Mouse (Mus musculus) left cerebral cortex, postnatal 36 days (tissue): ENCODE results near the gene Ctf1. TPM values are rescaled to one million over a fixed set of nuclear protein-coding genes. Genes with fewer than 3 reads are reported as not detected.

ENCODE experiments used
- DNase-seq, 2 experiments: peaks; one replicate each; pipeline ENCODE4 v3.0.0; 2021 to 2022; ENCODE audit warnings: low spot score in 2 of 2, mixed read lengths in 1 of 2
- intact Hi-C: fragments of 180-260 bp; cut with DNase I; formaldehyde crosslinking; loops from one replicate; pipeline ENCODE4 v1.15.1; 2025
- microRNA-seq: library from miRNA; unstranded; fragments of <30 nt; microRNA quantifications from one replicate; pipeline ENCODE4 v1.2.0, GENCODE M21; 2022
- total RNA-seq, 2 experiments: library from RNA; stranded (reverse); gene quantifications; 2 replicates each; pipeline ENCODE4 v1.2.3; 2021

Ctf1 gene
- total RNA-seq, 2 experiments from 2014 or later = 2.4 to 2.5 TPM

- intact Hi-C loops = no loop called here
- no peak for DNase-seq
Measured at GRCm38 (mm10) chr7:127760478-127760877, 47.9 kb downstream of the Ctf1 start.

- intact Hi-C loops = no loop called here
Measured at GRCm38 (mm10) chr7:127761026-127761425, 48.5 kb downstream of the Ctf1 start.

GRCm38 (mm10) chr7:127763642-127764041 lies 51.1 kb downstream of the Ctf1 start:
- intact Hi-C loops = no loop called here
- DNase-seq = no peak

More at GRCm38 (mm10) chr7:127761026-127761425, 48.5 kb downstream of the Ctf1 start:
- DNase-seq = no peak

GRCm38 (mm10) chr7:127765756-127766155 lies 53.2 kb downstream of the Ctf1 start:
- intact Hi-C loops = no loop called here
- DNase-seq = no peak

- DNase-seq = no peak
- intact Hi-C loops = no loop called here
Measured at GRCm38 (mm10) chr7:127766851-127767609, 54.5 kb downstream of the Ctf1 start.

Small RNA genes lying within 50 kb of the gene (microRNA-seq; reads per million reads assigned to microRNA genes)
- gene Mir762 = not detected

Other genes with a start within 250 kb of the Ctf1 start
- 10 to 100 TPM; 48.7 to 61.4 TPM for gene Fbrs, start 233.5 kb upstream of the Ctf1 start, total RNA-seq
- gene Srcap, start 200.8 kb upstream of the Ctf1 start, total RNA-seq = 100 to 1,000 TPM in 1 of 2 experiments, 10 to 100 TPM in 1; 99.0 to 131 TPM
- 10 to 100 TPM in 1 of 2 experiments, 1 to 10 TPM in 1; 7.6 to 15.0 TPM for gene Gm42715, start 193.2 kb upstream of the Ctf1 start, total RNA-seq
- gene Tmem265, start 151.3 kb upstream of the Ctf1 start, total RNA-seq = 1 to 10 TPM in 1 of 2 experiments, not detected in 1; 3.4 TPM
- gene Phkg2, start 139.4 kb upstream of the Ctf1 start, total RNA-seq = 10 to 100 TPM; 69.2 to 81.4 TPM
- gene Ccdc189, start 124.1 kb upstream of the Ctf1 start, total RNA-seq = 1 to 10 TPM; 9.3 to 9.7 TPM
- 10 to 100 TPM; 63.1 to 81.0 TPM for gene Rnf40, start 124.0 kb upstream of the Ctf1 start, total RNA-seq
- gene Zfp629, start 96.9 kb upstream of the Ctf1 start, total RNA-seq = 10 to 100 TPM; 22.1 to 24.7 TPM
- gene Bcl7c, start 3.8 kb upstream of the Ctf1 start, total RNA-seq = 10 to 100 TPM; 37.9 to 47.9 TPM
- not detected for gene Ctf2, start 19.4 kb downstream of the Ctf1 start, total RNA-seq
- gene Fbxl19, start 31.8 kb downstream of the Ctf1 start, total RNA-seq = 10 to 100 TPM; 73.2 to 84.6 TPM
- 10 to 100 TPM; 18.9 to 25.4 TPM for gene Orai3, start 57.1 kb downstream of the Ctf1 start, total RNA-seq
- gene Setd1a, start 63.9 kb downstream of the Ctf1 start, total RNA-seq = 10 to 100 TPM; 40.0 to 53.4 TPM
- 1 to 10 TPM; 3.9 to 4.1 TPM for gene Gm49388, start 72.9 kb downstream of the Ctf1 start, total RNA-seq
- 1 to 10 TPM; 3.3 to 4.0 TPM for gene Hsd3b7, start 87.9 kb downstream of the Ctf1 start, total RNA-seq
- gene Stx4a, start 111.6 kb downstream of the Ctf1 start, total RNA-seq = 10 to 100 TPM; 74.6 to 76.0 TPM
- gene Stx1b, start 111.8 kb downstream of the Ctf1 start, total RNA-seq = 100 to 1,000 TPM; 431 to 441 TPM
- 10 to 100 TPM; 27.0 to 33.9 TPM for gene Zfp646, start 163.5 kb downstream of the Ctf1 start, total RNA-seq
- gene Zfp668, start 164.1 kb downstream of the Ctf1 start, total RNA-seq = 10 to 100 TPM; 20.0 to 26.4 TPM
- gene Prss53, start 178.2 kb downstream of the Ctf1 start, total RNA-seq = 1 to 10 TPM in 1 of 2 experiments, under 1 TPM in 1; 0.76 to 2.2 TPM
- not detected for gene Gm21974, start 182.7 kb downstream of the Ctf1 start, total RNA-seq
- 10 to 100 TPM; 22.2 to 24.5 TPM for gene Vkorc1, start 182.9 kb downstream of the Ctf1 start, total RNA-seq
- 10 to 100 TPM; 36.4 to 46.4 TPM for gene Bckdk, start 191.3 kb downstream of the Ctf1 start, total RNA-seq
- 10 to 100 TPM; 27.6 to 34.8 TPM for gene Kat8, start 199.8 kb downstream of the Ctf1 start, total RNA-seq
- gene Prss8, start 217.4 kb downstream of the Ctf1 start, total RNA-seq = not detected
- 10 to 100 TPM in 1 of 2 experiments, 1 to 10 TPM in 1; 8.2 to 10.2 TPM for gene Prss36, start 234.0 kb downstream of the Ctf1 start, total RNA-seq